Mouse (Mus musculus): Measurements from ENCODE around the gene Rarb. TPM values are rescaled to one million over a fixed set of nuclear protein-coding genes. Genes with fewer than 3 reads are reported as not detected.

Rarb gene
- polyA plus RNA-seq, 1 experiment: 22.2 TPM

DNA sequence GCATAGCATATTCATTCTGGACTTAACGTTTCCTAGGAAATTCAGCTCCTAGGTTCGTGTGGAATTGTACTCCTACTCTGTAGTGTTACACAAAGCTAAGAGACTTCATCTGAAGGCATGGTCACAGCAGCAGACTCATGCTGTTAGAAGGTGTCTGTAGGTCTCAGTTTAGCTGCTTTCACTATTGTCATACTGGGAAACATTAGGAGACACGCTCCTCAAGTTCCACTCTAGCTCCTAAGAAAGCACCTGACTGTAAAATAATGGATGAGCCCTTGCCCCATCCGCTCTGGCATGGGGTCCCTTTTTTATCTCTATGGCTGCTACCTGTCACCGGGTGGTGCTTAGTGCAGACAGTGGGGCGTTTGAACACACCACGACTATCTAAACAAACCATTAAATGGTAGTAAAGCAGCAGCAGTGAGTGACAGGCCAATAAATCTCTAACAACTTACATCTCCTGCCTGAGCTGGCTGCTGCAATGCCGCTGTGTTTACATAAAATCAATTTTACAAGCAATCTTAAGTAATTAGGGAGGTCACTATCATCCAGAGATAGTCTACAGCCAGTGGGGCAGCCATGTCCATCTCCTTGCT, 214.4 kb downstream of the Rarb start:
- no peak for TF ChIP-seq CTCF (IDR thresholded peaks at IDR 0.05; ENCODE audit: extremely low read depth, insufficient read depth, low read length)
- no peak for TF ChIP-seq POLR2A (IDR thresholded peaks at IDR 0.05; ENCODE audit: extremely low read depth, insufficient read depth, low read length)
- H3K27ac ChIP-seq (ENCODE audit: insufficient read depth, low read length): no peak overlapping the region
- H3K4me3 ChIP-seq (ENCODE audit: insufficient read depth, low read length): no peak overlapping the region
- no peaks in the 10 kb centered on the region for H3K4me1 ChIP-seq (ENCODE audit: control insufficient read depth, insufficient read depth, low read length)

DNA sequence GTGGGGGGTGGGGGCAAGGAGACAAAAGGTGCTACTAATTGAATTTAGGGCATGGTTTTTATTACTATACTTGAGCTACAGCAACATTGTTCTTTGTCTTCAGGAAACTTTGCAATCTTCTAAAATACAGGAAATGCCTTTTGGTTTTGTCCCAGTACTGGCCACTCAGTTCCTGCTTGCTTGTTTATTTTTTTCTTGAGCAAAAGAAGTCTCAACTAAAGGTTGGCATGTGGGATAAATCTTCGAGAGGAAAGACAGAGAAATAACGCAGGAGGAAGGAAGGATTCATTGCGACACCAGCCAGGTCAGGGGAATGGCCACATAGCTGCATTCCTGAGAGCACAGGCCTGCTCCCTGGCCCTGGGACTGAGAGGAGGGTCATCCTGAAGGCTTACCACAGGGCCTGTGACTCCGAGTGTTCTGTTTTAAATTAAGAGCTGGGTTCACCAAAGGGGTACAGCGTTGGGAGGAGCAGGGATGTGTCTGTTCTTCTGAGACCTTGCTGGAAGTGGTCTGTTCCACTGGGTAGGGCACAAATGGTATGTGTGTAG, 215.8 kb downstream of the Rarb start:
- Histone ChIP-seq H3K4me1 (ENCODE audit: control insufficient read depth, insufficient read depth, low read length) (no peaks in the 10 kb centered on the region), H3K4me3 (ENCODE audit: insufficient read depth, low read length) (no peak overlapping the region), H3K27ac (ENCODE audit: insufficient read depth, low read length) (no peak overlapping the region)
- TF ChIP-seq CTCF (IDR thresholded peaks at IDR 0.05; ENCODE audit: extremely low read depth, insufficient read depth, low read length): no peak
- no peak for TF ChIP-seq POLR2A (IDR thresholded peaks at IDR 0.05; ENCODE audit: extremely low read depth, insufficient read depth, low read length)

DNA sequence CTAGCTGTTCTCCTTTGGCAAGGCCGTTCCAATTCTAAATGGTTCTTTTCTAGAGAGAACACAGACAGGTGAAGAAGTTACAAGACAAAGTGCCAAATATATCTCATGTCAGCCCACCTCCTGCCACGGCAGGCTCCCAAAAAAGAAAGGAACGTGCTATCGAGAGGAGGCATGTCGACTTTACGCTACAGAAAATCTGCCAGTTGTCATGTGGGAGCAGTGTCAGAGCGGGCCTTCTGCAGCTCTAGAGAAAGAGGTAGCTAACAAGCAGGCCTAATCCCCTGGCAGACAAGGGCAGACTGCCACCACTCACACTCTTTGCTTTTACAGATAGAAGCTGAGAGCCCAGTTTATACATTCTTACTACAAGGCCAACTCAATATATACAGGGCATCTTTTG, 219.7 kb downstream of the Rarb start:
- no peak overlapping the region for H3K27ac ChIP-seq (ENCODE audit: insufficient read depth, low read length)
- H3K4me3 ChIP-seq (ENCODE audit: insufficient read depth, low read length): no peak overlapping the region
- H3K4me1 ChIP-seq (ENCODE audit: control insufficient read depth, insufficient read depth, low read length): peaks cover 1% of the 10 kb centered on the region; the same call in 1 of the 2 replicates
- TF ChIP-seq POLR2A (IDR thresholded peaks at IDR 0.05; ENCODE audit: extremely low read depth, insufficient read depth, low read length): no peak
- TF ChIP-seq CTCF (IDR thresholded peaks at IDR 0.05; ENCODE audit: extremely low read depth, insufficient read depth, low read length): no peak

DNA sequence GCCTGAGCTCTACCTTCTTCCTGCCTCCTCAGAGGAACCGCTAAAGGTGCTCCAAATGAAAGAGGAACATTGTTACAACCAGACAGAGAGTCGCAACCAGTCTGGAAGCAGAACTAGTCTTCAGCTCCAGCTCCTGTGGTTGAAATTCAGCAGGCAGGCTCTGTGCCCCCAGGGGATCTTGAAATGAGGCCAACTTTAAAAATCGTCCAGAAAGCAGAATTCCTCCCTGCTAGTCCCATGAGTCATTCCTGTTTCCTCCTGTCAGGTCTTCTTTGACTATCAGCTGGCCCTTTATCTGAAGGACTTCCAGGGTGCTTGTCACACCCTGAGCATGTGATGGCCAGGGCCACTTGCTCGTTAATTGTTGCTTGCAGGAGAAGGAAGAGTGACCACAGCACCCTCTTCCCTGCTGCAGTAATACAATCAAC, 220.9 kb downstream of the Rarb start:
- no peak for TF ChIP-seq POLR2A (IDR thresholded peaks at IDR 0.05; ENCODE audit: extremely low read depth, insufficient read depth, low read length)
- TF ChIP-seq CTCF (IDR thresholded peaks at IDR 0.05; ENCODE audit: extremely low read depth, insufficient read depth, low read length): no peak
- 0 out of 2 replicates have a peak overlapping the region, but pooled peaks have one; percentile 6 for H3K27ac ChIP-seq (ENCODE audit: insufficient read depth, low read length)

DNA sequence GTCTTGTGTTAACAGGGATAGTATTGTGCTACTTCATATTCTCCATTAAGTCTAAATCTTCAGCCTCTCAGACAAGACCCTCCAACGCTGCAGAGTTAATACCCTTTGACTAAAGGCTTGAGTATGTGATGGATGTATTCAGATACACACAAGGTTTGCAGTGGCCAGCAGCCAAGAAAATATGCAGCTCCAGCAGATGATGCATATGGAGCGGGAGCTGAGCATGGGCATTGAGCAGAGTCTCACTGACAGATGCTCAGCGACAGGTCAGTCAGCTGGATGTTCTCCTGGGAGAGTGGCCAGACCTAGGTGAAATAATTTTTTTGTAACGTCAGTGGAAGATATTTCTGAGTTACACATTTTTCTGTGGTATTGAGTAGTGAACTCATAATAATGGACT, 229.8 kb downstream of the Rarb start:
- no peak for TF ChIP-seq POLR2A (IDR thresholded peaks at IDR 0.05; ENCODE audit: extremely low read depth, insufficient read depth, low read length)
- no peak for TF ChIP-seq CTCF (IDR thresholded peaks at IDR 0.05; ENCODE audit: extremely low read depth, insufficient read depth, low read length)
- no peak overlapping the region for H3K27ac ChIP-seq (ENCODE audit: insufficient read depth, low read length)
- H3K4me3 ChIP-seq (ENCODE audit: insufficient read depth, low read length): no peak overlapping the region
- no peaks in the 10 kb centered on the region for H3K4me1 ChIP-seq (ENCODE audit: control insufficient read depth, insufficient read depth, low read length)

More for the DNA sequence above, 220.9 kb downstream of the Rarb start:
- H3K4me3 ChIP-seq (ENCODE audit: insufficient read depth, low read length): no peak overlapping the region
- H3K4me1 ChIP-seq (ENCODE audit: control insufficient read depth, insufficient read depth, low read length): peaks cover 1% of the 10 kb centered on the region; the same call in 1 of the 2 replicates

DNA sequence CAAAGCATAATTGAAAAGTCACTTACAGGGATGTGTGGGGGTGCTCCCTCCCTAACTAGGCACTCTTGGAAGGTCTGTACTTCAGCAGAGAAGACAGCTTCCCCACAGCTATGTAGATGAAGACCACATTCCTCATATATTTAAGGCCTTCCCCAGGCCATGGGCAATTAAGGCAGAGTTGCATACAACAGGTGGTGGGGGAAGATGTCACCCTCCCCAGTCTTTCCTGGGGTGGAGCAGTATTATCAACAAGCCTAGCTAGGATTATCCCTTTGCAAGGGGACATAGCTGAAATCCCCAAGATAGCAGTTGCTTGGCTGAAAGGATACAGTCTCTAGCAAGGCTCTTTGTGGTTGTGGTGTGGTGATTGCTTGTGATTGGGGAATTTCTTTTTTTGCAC, 240.9 kb downstream of the Rarb start:
- H3K4me3 ChIP-seq (ENCODE audit: insufficient read depth, low read length): no peak overlapping the region
- peaks cover 1% of the 10 kb centered on the region; the same call in 1 of the 2 replicates for H3K4me1 ChIP-seq (ENCODE audit: control insufficient read depth, insufficient read depth, low read length)
- no peak overlapping the region for H3K27ac ChIP-seq (ENCODE audit: insufficient read depth, low read length)
- TF ChIP-seq CTCF (IDR thresholded peaks at IDR 0.05; ENCODE audit: extremely low read depth, insufficient read depth, low read length) (no peak), POLR2A (IDR thresholded peaks at IDR 0.05; ENCODE audit: extremely low read depth, insufficient read depth, low read length) (no peak)

DNA sequence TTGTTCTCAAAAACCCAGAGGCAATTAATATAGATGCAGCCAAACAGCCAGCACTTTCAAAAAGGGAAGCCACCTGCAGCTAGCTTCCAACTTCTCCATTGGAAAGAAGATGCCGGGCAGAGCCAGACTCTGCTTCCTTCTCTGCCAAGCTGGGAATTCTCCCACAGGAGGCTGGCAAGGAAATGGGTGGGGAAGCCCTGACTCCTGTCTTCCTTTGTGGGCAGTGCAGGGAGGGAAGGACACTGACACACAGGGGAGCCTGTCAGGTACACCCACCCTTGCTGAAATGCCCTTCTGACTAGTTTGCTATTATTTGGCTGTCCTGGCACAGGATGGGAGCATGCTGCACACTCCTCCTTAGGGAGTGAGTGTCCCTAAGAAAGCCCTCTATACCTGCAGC, 241.9 kb downstream of the Rarb start:
- Histone ChIP-seq H3K27ac (ENCODE audit: insufficient read depth, low read length) (no peak overlapping the region), H3K4me3 (ENCODE audit: insufficient read depth, low read length) (no peak overlapping the region), H3K4me1 (ENCODE audit: control insufficient read depth, insufficient read depth, low read length) (peaks cover 1% of the 10 kb centered on the region; the same call in 1 of the 2 replicates)
- TF ChIP-seq POLR2A (IDR thresholded peaks at IDR 0.05; ENCODE audit: extremely low read depth, insufficient read depth, low read length) (no peak), CTCF (IDR thresholded peaks at IDR 0.05; ENCODE audit: extremely low read depth, insufficient read depth, low read length) (no peak)

DNA sequence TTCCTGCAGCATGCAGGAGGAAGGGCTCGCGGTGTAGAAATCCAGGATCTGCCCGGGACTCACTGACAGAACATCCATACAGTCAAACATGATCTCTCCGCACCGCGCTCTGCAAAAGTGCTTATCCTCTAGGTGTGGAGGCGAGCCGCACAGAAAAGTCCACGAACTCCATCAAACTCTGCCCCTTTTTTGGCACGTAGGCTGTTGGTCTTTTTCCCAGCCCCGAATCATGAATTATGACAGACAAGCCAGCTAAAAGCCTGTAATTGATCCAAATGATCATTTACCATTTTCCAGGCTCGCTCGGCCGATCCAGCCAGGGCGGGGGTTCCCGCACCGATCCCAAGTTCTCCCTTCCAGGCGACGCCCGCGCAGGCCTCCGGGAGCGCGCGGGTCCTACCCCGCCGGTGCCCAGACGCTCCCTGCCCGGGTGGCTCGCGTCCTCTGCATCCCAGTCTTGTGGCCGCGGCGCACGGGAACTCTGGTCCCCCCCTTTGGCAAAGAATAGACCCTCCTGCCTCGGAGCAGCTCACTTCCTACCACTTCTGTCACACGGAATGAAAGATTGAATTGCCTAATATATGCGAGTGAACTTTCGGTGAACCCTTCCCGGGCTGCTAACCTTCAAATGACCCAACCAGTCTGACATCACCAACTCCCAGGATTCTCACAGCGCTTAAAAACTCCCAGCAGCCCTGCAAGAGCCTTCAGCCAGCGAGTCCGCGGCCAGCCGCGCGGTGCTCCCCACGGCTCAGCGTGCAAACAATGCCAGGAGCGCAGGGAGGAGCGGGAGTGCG, 243.8 kb downstream of the Rarb start:
- Histone ChIP-seq H3K4me1 (ENCODE audit: control insufficient read depth, insufficient read depth, low read length) (peaks cover 1% of the 10 kb centered on the region; the same call in 1 of the 2 replicates), H3K4me3 (ENCODE audit: insufficient read depth, low read length) (peak overlapping the region; percentile 90), H3K27ac (ENCODE audit: insufficient read depth, low read length) (0 out of 2 replicates have a peak overlapping the region, but pooled peaks have one; percentile 60)
- TF ChIP-seq CTCF (IDR thresholded peaks at IDR 0.05; ENCODE audit: extremely low read depth, insufficient read depth, low read length) (no peak), POLR2A (IDR thresholded peaks at IDR 0.05; ENCODE audit: extremely low read depth, insufficient read depth, low read length) (peak; percentile 69; the same call in 1 of the 2 replicates)

DNA sequence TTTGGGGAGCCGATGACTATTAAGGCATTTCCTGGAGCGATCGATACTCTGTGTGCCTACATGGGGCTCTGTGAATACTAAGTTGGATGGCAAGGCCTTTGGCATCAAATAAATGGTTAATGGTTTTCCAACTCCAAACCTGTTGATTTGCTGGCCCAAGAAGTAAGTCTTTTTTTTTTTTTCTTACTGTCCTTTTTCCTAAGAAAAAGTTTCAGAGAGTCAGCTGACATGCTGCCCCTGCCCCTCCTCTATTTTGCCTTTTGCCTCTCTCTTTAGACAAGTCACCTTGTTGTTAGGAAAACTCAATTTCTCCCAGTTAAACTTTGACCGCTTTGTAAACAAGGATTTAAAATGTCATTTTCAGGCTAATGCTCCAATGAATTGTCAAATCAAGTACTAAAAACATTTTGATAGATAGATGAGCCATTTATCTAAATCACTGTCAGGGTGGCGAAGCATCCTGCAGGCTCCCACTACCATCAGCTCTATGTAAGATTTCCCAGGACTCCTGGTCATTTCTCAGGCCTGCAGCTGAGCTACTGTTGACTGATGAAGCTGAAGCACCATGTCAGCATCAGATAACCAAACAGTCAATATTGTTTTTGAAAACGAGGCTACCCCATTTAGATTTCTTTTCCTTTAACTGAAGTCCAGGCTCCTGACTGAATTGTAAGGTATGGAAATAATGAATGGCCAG, 245.3 kb downstream of the Rarb start:
- Histone ChIP-seq H3K4me3 (ENCODE audit: insufficient read depth, low read length) (peak overlapping the region; percentile 90), H3K4me1 (ENCODE audit: control insufficient read depth, insufficient read depth, low read length) (peaks cover 1% of the 10 kb centered on the region; the same call in 1 of the 2 replicates), H3K27ac (ENCODE audit: insufficient read depth, low read length) (no peak overlapping the region)
- TF ChIP-seq POLR2A (IDR thresholded peaks at IDR 0.05; ENCODE audit: extremely low read depth, insufficient read depth, low read length) (no peak), CTCF (IDR thresholded peaks at IDR 0.05; ENCODE audit: extremely low read depth, insufficient read depth, low read length) (no peak)

Measured in cortical plate, adult 2 months (tissue).